Mouse (Mus musculus) liver, postnatal 0 days (tissue): ENCODE results near the gene Stradb.

Experiments used
- CTCF ChIP-seq: sonication (generic); IDR thresholded peaks from 2 replicates; pipeline ENCODE4 v1.5.1; 2016; ENCODE audit warnings: antibody characterized with exemption, low read depth
- EP300 ChIP-seq: IDR thresholded peaks from 2 replicates; pipeline ENCODE4 v1.6.1; 2016; ENCODE audit warnings: antibody characterized with exemption, low read depth, mild to moderate bottlenecking

DNA sequence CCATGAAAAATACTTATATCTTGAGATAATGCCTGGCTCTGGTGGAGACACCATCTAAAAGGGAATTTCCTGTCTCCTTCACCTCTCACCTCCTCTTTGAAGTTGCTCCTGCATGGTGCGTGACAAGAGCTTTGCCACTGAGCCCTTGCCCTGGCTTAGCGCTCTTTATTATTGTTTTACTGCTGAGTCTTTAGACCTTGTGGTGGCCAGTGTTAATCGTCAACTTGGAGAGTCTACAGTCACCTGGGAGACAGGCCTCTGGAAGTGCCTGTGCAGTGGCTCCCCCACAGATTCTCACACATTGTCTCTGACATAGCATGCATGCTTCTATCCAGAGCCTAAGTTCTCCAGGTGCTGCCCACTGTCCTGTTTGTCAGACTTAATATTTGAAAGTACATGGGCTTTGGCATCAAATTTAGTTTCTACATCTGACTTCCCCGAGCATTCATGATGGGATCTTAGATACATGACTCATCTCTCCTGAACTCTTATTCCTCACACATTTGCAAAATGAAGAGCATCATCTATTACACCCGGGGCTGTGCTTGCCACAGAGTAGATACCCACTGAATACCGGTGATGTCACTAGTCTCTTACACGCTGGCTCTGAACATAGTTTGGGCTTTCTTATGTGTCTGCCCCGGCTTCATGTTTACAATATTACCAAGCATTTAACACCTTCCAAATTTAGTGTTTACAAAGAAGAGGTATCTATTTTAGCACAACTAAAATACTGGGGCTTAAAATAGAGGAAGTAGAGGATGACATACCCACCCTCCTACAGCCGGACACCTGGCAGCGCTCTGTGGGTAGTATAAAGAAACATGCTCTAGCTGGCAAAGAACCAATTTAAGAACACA is 36.3 kb upstream of the Stradb start:
- TF ChIP-seq CTCF (no peak), EP300 (no peak)
